Mouse (Mus musculus) myocyte (in vitro differentiated cells): ENCODE data around the gene 9430015G10Rik. TPM values are rescaled to one million over a fixed set of nuclear protein-coding genes. Genes with fewer than 3 reads are reported as not detected.

Experiments
- H3K27me3 ChIP-seq: one replicate; pipeline ENCODE4 v1.6.1; 2011; ENCODE audit not compliant: control insufficient read depth, insufficient read depth, insufficient read length
- H3K36me3 ChIP-seq: one replicate; pipeline ENCODE4 v1.6.1; 2011; ENCODE audit not compliant: control insufficient read depth, insufficient read depth
- H3K4me2 ChIP-seq: one replicate; pipeline ENCODE4 v1.6.1; 2011; ENCODE audit warnings: low read depth, control low read depth
- H3K4me3 ChIP-seq: one replicate; pipeline ENCODE4 v1.5.1; 2011; ENCODE audit warnings: mild to moderate bottlenecking, control low read depth, moderate library complexity
- H3K79me2 ChIP-seq: one replicate; pipeline ENCODE4 v1.6.1; 2011; ENCODE audit not compliant: control insufficient read depth, insufficient read depth
- H3ac ChIP-seq: one replicate; pipeline ENCODE4 v1.6.1; 2011; ENCODE audit not compliant: control insufficient read depth, insufficient read length
- CEBPB ChIP-seq: IDR thresholded peaks from 2 replicates; pipeline ENCODE4 v1.6.1; 2011; ENCODE audit warnings: mild to moderate bottlenecking, moderate library complexity; ENCODE audit not compliant: poor library complexity, insufficient read depth, severe bottlenecking
- E2F4 ChIP-seq: IDR thresholded peaks from one replicate; pipeline ENCODE4 v1.6.1; 2011; ENCODE audit warnings: mild to moderate bottlenecking, control low read depth, moderate library complexity; ENCODE audit not compliant: insufficient read depth
- MAX ChIP-seq: IDR thresholded peaks from one replicate; pipeline ENCODE4 v1.6.1; 2011; ENCODE audit warnings: low read depth, mild to moderate bottlenecking, control low read depth
- MYOD1 ChIP-seq, 3 experiments: IDR thresholded peaks; one replicate each; pipeline ENCODE4 v1.6.1; 2011; ENCODE audit warnings: control low read depth in 2 of 3, low read depth in 2 of 3, mild to moderate bottlenecking in 2 of 3, moderate library complexity in 1 of 3; ENCODE audit not compliant: insufficient read length in 2 of 3, control insufficient read depth in 1 of 3
- MYOG ChIP-seq, 3 experiments: IDR thresholded peaks; one replicate each; pipeline ENCODE4 v1.6.1; 2011; ENCODE audit warnings: control low read depth in 2 of 3, low read depth in 2 of 3, mild to moderate bottlenecking in 2 of 3; ENCODE audit not compliant: insufficient read length in 2 of 3, control insufficient read depth in 1 of 3, insufficient read depth in 1 of 3
- POLR2A ChIP-seq: IDR thresholded peaks from one replicate; pipeline ENCODE4 v1.6.1; 2011; ENCODE audit warnings: low read depth, mild to moderate bottlenecking, control low read depth, moderate library complexity; ENCODE audit not compliant: insufficient read length
- POLR2AphosphoS2 ChIP-seq: IDR thresholded peaks from one replicate; pipeline ENCODE4 v1.6.1; 2011; ENCODE audit warnings: low read depth, control low read depth; ENCODE audit not compliant: insufficient read length
- REST ChIP-seq: IDR thresholded peaks from one replicate; pipeline ENCODE4 v1.6.1; 2011; ENCODE audit warnings: mild to moderate bottlenecking, control low read depth, moderate library complexity; ENCODE audit not compliant: insufficient read depth, insufficient read length
- SRF ChIP-seq: IDR thresholded peaks from one replicate; pipeline ENCODE4 v1.6.1; 2011; ENCODE audit warnings: low read depth; ENCODE audit not compliant: control insufficient read depth, insufficient read length
- TCF12 ChIP-seq: IDR thresholded peaks from one replicate; pipeline ENCODE4 v1.6.1; 2011; ENCODE audit warnings: mild to moderate bottlenecking, control low read depth; ENCODE audit not compliant: poor library complexity, insufficient read depth, severe bottlenecking
- TCF3 ChIP-seq: IDR thresholded peaks from one replicate; pipeline ENCODE4 v1.6.1; 2011; ENCODE audit warnings: low read depth, control low read depth; ENCODE audit not compliant: insufficient read length
- USF1 ChIP-seq: IDR thresholded peaks from one replicate; pipeline ENCODE4 v1.6.1; 2011; ENCODE audit warnings: low read depth, mild to moderate bottlenecking, control low read depth, moderate library complexity
- polyA plus RNA-seq: library from polyadenylated mRNA; unstranded; fragments of >200 nt; fragmentation: generic; extraction: Trizol; gene quantifications from one replicate; pipeline ENCODE4 v1.2.1, GENCODE M21; 2012; ENCODE audit warnings: missing spikeins

Gene 9430015G10Rik
- polyA plus RNA-seq, 1 experiment = 11.0 TPM

DNA sequence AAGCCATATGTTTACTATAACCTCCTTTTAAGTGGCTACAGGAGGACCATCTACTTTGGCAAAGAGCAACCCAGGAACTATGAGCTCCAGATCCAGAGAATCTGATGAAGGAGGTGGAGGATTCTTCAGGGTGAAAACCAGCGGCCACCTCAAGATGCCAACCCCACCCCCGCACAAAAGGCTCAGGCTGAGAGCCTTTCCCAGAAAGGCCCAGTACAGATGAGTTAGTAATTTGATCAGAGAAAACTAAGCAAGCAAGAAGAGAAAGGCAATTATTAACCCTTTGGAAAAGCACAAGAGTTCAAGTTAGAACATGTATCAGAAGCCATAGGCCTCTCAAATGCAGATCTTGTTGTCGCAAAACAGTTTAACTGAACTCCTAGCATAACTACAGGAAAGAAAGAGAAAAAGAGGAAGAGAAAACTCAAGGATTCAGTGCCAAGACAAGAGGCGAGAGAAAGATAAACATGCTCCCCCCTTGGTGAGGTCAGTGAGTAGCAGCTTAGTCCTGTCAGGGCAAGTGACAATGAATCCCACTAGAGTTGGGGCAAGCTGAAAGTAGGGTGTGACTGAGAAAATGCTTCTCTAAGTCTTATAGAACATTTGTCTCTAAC is 27.1 kb upstream of the 9430015G10Rik start:
- Histone ChIP-seq H3K36me3 (no peaks in the 10 kb centered on the region), H3K4me2 (no peak overlapping the region), H3ac (no peak overlapping the region), H3K27me3 (peaks cover 29% of the 10 kb centered on the region), H3K79me2 (no peaks in the 10 kb centered on the region), H3K4me3 (no peak overlapping the region)
- TF ChIP-seq TCF12 (no peak), USF1 (no peak), POLR2A (no peak), SRF (no peak)

DNA sequence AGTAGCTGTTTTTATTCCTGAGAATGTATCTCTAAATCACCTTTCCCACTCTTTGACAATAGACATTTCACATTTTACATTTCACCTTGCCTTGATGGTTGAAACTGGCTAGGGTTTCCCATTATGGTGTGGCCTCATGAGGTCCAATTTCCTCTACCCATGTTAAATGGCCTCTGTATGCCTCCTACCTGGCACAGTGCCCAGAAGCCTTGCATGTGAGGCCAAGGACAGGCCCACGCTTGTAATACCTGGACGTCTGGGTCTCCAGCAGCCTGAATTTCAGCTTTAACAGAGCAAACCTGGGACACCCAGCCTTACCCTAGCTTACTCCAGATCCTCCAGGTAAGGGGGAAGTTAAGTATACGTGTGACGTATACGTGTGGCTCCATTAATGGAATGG is 26.4 kb upstream of the 9430015G10Rik start:
- H3K4me2 ChIP-seq = no peak overlapping the region
- no peaks in the 10 kb centered on the region for H3K79me2 ChIP-seq
- no peak overlapping the region for H3ac ChIP-seq
- peaks cover 23% of the 10 kb centered on the region for H3K27me3 ChIP-seq
- TF ChIP-seq REST = no peak
- no peak for TF ChIP-seq TCF3
- TF ChIP-seq SRF = no peak
- no peak for TF ChIP-seq POLR2A
- no peak for TF ChIP-seq POLR2AphosphoS2
- TF ChIP-seq MYOG (IDR thresholded peaks at IDR 0.05; ENCODE audit: control insufficient read depth in 1 of 3, insufficient read depth in 1 of 3, insufficient read length in 2 of 3, low read depth in 2 of 3) = no peak
- no peak for TF ChIP-seq USF1
- no peak for TF ChIP-seq TCF12
- no peak for TF ChIP-seq MYOD1 (IDR thresholded peaks at IDR 0.05; ENCODE audit: control insufficient read depth in 1 of 3, insufficient read length in 2 of 3, low read depth in 2 of 3)
- TF ChIP-seq MAX = no peak
- no peak for TF ChIP-seq E2F4
- H3K36me3 ChIP-seq = no peaks in the 10 kb centered on the region
- no peak overlapping the region for H3K4me3 ChIP-seq

DNA sequence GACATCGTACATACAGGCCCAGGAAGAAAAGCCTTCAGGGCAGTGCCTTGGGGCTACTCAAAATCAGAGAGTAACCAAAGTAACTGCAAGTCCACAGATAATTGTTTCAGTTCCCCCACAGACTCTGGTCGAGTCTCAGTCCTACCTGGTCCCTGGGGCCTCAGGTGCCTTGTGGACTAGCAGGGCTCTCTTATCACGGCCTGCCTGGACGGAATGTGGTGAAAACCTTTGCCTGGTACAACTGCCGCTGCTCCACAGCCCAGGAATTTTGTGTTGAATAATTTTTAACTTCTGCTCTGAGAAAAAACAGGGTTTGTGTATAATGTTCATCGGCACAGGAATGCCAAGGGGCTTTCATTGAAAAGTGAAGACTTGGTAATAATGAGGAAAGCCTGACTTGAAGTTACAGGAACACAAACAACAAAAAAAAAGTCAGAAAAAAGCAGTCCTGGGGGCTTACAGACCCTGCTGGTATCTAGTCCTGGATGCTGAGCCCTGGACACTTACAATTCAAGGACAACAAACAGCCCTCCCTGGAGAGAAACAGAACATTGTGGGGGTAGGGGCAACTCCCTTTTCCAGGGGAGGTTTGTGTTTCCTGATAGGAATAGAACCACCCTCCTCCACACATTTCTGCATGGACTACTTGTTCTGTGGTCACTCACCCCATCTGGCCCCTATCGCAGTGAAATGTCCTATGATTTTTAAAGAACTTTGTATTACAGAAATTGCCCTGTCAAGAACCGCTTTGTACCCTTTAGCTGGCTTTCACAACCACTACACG is 25.5 kb upstream of the 9430015G10Rik start:
- Histone ChIP-seq H3K27me3 (peaks cover 23% of the 10 kb centered on the region), H3K79me2 (no peaks in the 10 kb centered on the region), H3K4me2 (no peak overlapping the region), H3K4me3 (no peak overlapping the region), H3ac (no peak overlapping the region), H3K36me3 (no peaks in the 10 kb centered on the region)
- TF ChIP-seq USF1 = no peak
- no peak for TF ChIP-seq CEBPB
- no peak for TF ChIP-seq MYOG (IDR thresholded peaks at IDR 0.05; ENCODE audit: control insufficient read depth in 1 of 3, insufficient read depth in 1 of 3, insufficient read length in 2 of 3, low read depth in 2 of 3)
- no peak for TF ChIP-seq MYOD1 (IDR thresholded peaks at IDR 0.05; ENCODE audit: control insufficient read depth in 1 of 3, insufficient read length in 2 of 3, low read depth in 2 of 3)
- TF ChIP-seq TCF3 = no peak
- TF ChIP-seq MAX = no peak
- no peak for TF ChIP-seq POLR2AphosphoS2
- TF ChIP-seq POLR2A = no peak
- TF ChIP-seq TCF12 = no peak
- no peak for TF ChIP-seq E2F4
- no peak for TF ChIP-seq REST
- no peak for TF ChIP-seq SRF

DNA sequence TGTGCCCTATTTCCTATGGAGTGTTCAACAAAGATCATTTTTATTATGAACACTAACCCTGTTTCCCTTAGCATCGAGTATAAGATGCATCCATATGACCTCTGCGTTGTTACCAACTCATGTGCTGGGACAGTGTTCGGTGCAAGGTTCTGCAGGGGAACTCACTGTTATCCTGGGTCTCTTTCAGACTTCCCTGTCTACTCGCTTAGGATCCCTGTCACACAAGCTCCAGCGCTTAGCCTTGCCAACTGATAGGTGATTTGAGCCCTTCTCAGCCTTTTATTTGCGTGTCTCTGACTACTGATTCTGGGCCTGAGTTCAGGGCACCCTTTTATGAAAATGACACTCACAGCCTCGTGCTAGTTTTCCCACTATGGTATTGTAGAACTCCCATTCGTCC is 24.5 kb upstream of the 9430015G10Rik start:
- H3K79me2 ChIP-seq = no peaks in the 10 kb centered on the region

More for the DNA sequence above, 24.5 kb upstream of the 9430015G10Rik start:
- peaks cover 19% of the 10 kb centered on the region for H3K27me3 ChIP-seq
- no peak overlapping the region for H3K4me3 ChIP-seq
- no peak overlapping the region for H3ac ChIP-seq
- TF ChIP-seq TCF3 = no peak
- TF ChIP-seq SRF = no peak
- no peak for TF ChIP-seq MAX
- TF ChIP-seq CEBPB = no peak
- no peak for TF ChIP-seq REST
- no peak for TF ChIP-seq MYOD1 (IDR thresholded peaks at IDR 0.05; ENCODE audit: control insufficient read depth in 1 of 3, insufficient read length in 2 of 3, low read depth in 2 of 3)
- no peak for TF ChIP-seq MYOG (IDR thresholded peaks at IDR 0.05; ENCODE audit: control insufficient read depth in 1 of 3, insufficient read depth in 1 of 3, insufficient read length in 2 of 3, low read depth in 2 of 3)
- TF ChIP-seq TCF12 = no peak
- no peak for TF ChIP-seq POLR2AphosphoS2
- no peak for TF ChIP-seq E2F4
- TF ChIP-seq USF1 = no peak
- no peak for TF ChIP-seq POLR2A
- H3K4me2 ChIP-seq = no peak overlapping the region
- H3K36me3 ChIP-seq = no peaks in the 10 kb centered on the region
